Mouse (Mus musculus) kidney, embryonic 15.5 days (tissue): ENCODE measurements around the gene Nkpd1. TPM values are rescaled to one million over a fixed set of nuclear protein-coding genes. Genes with fewer than 3 reads are reported as not detected.

ENCODE experiments used
- ATAC-seq: fragments of 200-750 bp; cut with Nextera tagmentation; replicated peaks from 2 replicates; pipeline ENCODE4 v1.8.0; 2017; ENCODE audit warnings: moderate TSS enrichment; ENCODE audit not compliant: low FRiP score
- H3K27ac ChIP-seq: fragments of 300-500 bp; sonication (generic); 2 replicates; pipeline ENCODE4 v1.5.1; 2015; ENCODE audit warnings: mild to moderate bottlenecking, inconsistent platforms
- H3K27me3 ChIP-seq: fragments of 300-500 bp; sonication (generic); 2 replicates; pipeline ENCODE4 v1.6.1; 2015; ENCODE audit warnings: inconsistent platforms
- H3K36me3 ChIP-seq: fragments of 300-500 bp; sonication (generic); 2 replicates; pipeline ENCODE4 v1.6.1; 2015; ENCODE audit warnings: inconsistent platforms
- H3K4me1 ChIP-seq: fragments of 300-500 bp; sonication (generic); 2 replicates; pipeline ENCODE4 v1.6.1; 2015; ENCODE audit warnings: inconsistent platforms
- H3K4me2 ChIP-seq: fragments of 300-500 bp; sonication (generic); 2 replicates; pipeline ENCODE4 v1.6.1; 2015; ENCODE audit warnings: moderate library complexity, mild to moderate bottlenecking, inconsistent platforms
- H3K4me3 ChIP-seq: fragments of 300-500 bp; sonication (generic); replicated peaks from 2 replicates; pipeline ENCODE4 v1.5.1; 2015; ENCODE audit warnings: mild to moderate bottlenecking, inconsistent platforms
- H3K9ac ChIP-seq: fragments of 300-500 bp; sonication (generic); 2 replicates; pipeline ENCODE4 v1.6.1; 2015; ENCODE audit warnings: mild to moderate bottlenecking, inconsistent platforms
- H3K9me3 ChIP-seq: fragments of 300-500 bp; sonication (generic); replicated peaks from 2 replicates; pipeline ENCODE4 v1.6.1; 2016; ENCODE audit warnings: inconsistent platforms
- WGBS: fragments of 180-500 bp; shearing (Covaris S2); methylation state at CpG from one replicate; pipeline ENCODE4 v1.1.7; 2015; ENCODE audit warnings: mixed read lengths; 5-methylcytosine and 5-hydroxymethylcytosine counted together
- polyA plus RNA-seq: library from polyadenylated mRNA; unstranded; fragments of >200 nt; fragmentation: Nextera tagmentation; extraction: Ambion mirVana; gene quantifications from 2 replicates; pipeline ENCODE4 v1.2.1, GENCODE M21; 2015

Nkpd1 gene
- polyA plus RNA-seq, 1 experiment from 2014 or later, result 0.10 TPM

DNA sequence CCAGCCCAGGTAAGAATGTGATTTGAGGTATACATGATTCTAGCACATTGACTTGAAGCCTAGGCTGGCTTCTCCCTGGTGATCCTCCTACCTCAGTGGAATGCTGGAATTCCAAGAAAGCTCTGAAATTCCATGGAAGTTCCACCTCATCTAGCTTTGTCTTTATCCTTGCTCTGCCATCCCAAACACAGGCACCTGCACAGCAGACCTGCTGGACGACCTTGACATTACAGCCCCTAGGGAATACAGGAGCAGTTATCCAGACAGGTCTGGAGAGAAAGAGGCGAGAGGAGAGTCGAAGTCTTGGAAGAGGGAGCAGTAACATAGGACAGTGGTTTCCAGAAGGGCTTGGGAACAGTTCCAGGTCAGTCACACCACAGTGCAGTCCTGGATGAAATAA is 52.0 kb downstream of the Nkpd1 start:
- no peak overlapping the region for H3K27ac ChIP-seq
- no peak overlapping the region for H3K4me2 ChIP-seq
- no peak overlapping the region for H3K9ac ChIP-seq
- no peak overlapping the region for H3K4me3 ChIP-seq
- ATAC-seq, result no peak
- WGBS, result 75% methylated on average over 3 of the region's 3 CpGs
- H3K36me3 ChIP-seq, result peaks cover 47% of the 10 kb centered on the region
- peaks cover 2% of the 10 kb centered on the region for H3K27me3 ChIP-seq
- H3K9me3 ChIP-seq, result no peaks in the 10 kb centered on the region
- H3K4me1 ChIP-seq, result peaks cover 24% of the 10 kb centered on the region

DNA sequence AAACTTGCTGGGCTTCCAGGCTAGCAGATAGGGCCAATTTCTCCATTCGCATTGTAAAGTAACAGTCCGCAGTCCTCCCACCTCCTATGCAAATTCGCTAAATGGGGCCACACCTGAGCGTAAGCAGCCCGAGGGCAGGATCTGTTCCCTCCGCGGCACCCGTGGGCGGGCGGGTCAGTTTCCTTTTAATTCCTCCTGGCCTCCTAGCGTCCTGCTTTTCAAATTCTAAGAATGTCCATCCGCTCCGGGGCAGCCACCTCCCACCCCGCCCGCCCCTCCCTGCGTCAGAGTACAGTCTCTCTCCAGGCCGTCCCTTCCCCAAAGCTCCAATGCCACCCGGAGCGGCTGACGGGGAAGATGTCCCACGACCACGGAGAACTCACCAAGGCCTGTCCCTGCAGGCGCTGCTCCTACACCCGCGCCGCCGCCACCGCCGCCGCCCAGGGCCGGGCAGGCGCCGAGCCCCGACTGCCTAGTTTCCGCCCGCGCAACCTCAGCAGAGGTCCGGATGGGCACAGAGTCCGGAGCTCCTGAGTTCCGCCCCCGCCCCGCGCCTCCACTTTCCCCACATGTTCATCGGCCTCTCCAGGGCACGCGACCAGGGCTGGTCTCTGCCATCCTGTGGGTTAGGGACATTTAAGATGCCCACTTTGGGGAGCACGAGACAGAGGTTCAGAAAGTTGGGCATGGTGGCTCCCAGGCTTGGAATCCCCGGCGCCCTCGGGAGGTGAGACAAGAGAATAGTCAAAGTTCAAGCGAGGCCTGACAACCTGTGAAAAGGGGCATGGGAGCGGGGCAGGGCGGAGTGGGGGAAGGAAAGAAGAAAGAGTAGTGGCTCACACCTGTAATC is 55.5 kb downstream of the Nkpd1 start:
- Histone ChIP-seq H3K4me3 (peak overlapping the region; percentile 75), H3K4me1 (peaks cover 37% of the 10 kb centered on the region), H3K36me3 (peaks cover 26% of the 10 kb centered on the region), H3K27me3 (peaks cover 35% of the 10 kb centered on the region), H3K9ac (peak overlapping the region; percentile 75), H3K9me3 (no peaks in the 10 kb centered on the region), H3K27ac (peak overlapping the region; percentile 94), H3K4me2 (peak overlapping the region; percentile 74)
- peak; percentile 80 for ATAC-seq
- WGBS, result 1% methylated on average over 53 of the region's 53 CpGs

DNA sequence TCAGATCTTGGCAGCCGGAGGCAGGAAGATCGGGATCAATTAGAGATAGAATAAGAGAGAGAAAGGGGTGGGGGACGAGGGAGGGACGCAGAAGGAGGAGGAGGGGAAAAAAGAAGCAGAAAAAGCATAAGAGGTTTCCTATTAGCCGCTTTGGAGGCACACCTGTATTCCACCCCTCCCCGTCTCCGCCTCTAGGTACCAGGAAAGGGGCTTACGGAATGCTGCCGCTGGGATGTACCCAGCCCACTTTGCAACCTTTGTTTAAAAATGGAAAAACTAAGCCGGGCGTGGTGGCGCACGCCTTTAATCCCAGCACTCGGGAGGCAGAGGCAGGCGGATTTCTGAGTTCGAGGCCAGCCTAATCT is 56.1 kb downstream of the Nkpd1 start:
- peaks cover 41% of the 10 kb centered on the region for H3K27me3 ChIP-seq
- peaks cover 38% of the 10 kb centered on the region for H3K4me1 ChIP-seq
- peak overlapping the region; percentile 74 for H3K4me2 ChIP-seq
- 28% methylated on average over 16 of the region's 16 CpGs for WGBS
- peak overlapping the region; percentile 75 for H3K9ac ChIP-seq
- H3K4me3 ChIP-seq, result peak overlapping the region; percentile 75
- H3K9me3 ChIP-seq, result no peaks in the 10 kb centered on the region
- H3K27ac ChIP-seq, result peak overlapping the region; percentile 94
- peaks cover 21% of the 10 kb centered on the region for H3K36me3 ChIP-seq
- ATAC-seq, result 0 out of 2 replicates have a peak, but pooled peaks have one; percentile 0

Other genes starting within 250 kb of the Nkpd1 start
- 87.4 and 89.8 TPM in 2 replicates for gene Vasp, start 246.0 kb upstream of the Nkpd1 start, polyA plus RNA-seq
- gene Ppm1n, start 237.8 kb upstream of the Nkpd1 start, polyA plus RNA-seq, result 0.13 TPM in 1 of 2 replicates, not detected in the other
- 8.3 and 9.2 TPM in 2 replicates for gene Rtn2, start 235.2 kb upstream of the Nkpd1 start, polyA plus RNA-seq
- gene Fosb, start 207.8 kb upstream of the Nkpd1 start, polyA plus RNA-seq, result 0.09 and 0.26 TPM in 2 replicates
- gene Ercc1, start 173.1 kb upstream of the Nkpd1 start, polyA plus RNA-seq, result 85.7 and 87.2 TPM in 2 replicates
- gene Cd3eap, start 158.4 kb upstream of the Nkpd1 start, polyA plus RNA-seq, result 27.0 and 28.3 TPM in 2 replicates
- 5.5 and 5.8 TPM in 2 replicates for gene Ppp1r13l, start 158.1 kb upstream of the Nkpd1 start, polyA plus RNA-seq
- gene Ercc2, start 135.8 kb upstream of the Nkpd1 start, polyA plus RNA-seq, result 16.0 and 19.5 TPM in 2 replicates
- gene Klc3, start 113.7 kb upstream of the Nkpd1 start, polyA plus RNA-seq, result 5.1 and 6.3 TPM in 2 replicates
- gene Ckm, start 113.1 kb upstream of the Nkpd1 start, polyA plus RNA-seq, result 22.6 and 58.1 TPM in 2 replicates
- gene Mark4, start 59.0 kb upstream of the Nkpd1 start, polyA plus RNA-seq, result 6.6 and 9.4 TPM in 2 replicates
- 3.0 TPM in 2 replicates for gene Exoc3l2, start 54.5 kb upstream of the Nkpd1 start, polyA plus RNA-seq
- gene Bloc1s3, start 9.5 kb upstream of the Nkpd1 start, polyA plus RNA-seq, result 2.3 and 2.6 TPM in 2 replicates
- gene Trappc6a, start 9.4 kb upstream of the Nkpd1 start, polyA plus RNA-seq, result 76.2 and 81.2 TPM in 2 replicates
- 21.3 and 24.4 TPM in 2 replicates for gene Ppp1r37, start 45.2 kb downstream of the Nkpd1 start, polyA plus RNA-seq
- gene Zfp296, start 59.4 kb downstream of the Nkpd1 start, polyA plus RNA-seq, result 0.55 and 0.66 TPM in 2 replicates
- gene Gemin7, start 59.8 kb downstream of the Nkpd1 start, polyA plus RNA-seq, result 148 and 161 TPM in 2 replicates
- 50.6 and 58.6 TPM in 2 replicates for gene Clasrp, start 86.6 kb downstream of the Nkpd1 start, polyA plus RNA-seq
- gene Relb, start 111.6 kb downstream of the Nkpd1 start, polyA plus RNA-seq, result 8.8 and 10.0 TPM in 2 replicates
- 81.9 and 91.5 TPM in 2 replicates for gene Clptm1, start 147.2 kb downstream of the Nkpd1 start, polyA plus RNA-seq
- 8.8 and 13.1 TPM in 2 replicates for gene Apoc2, start 160.1 kb downstream of the Nkpd1 start, polyA plus RNA-seq
- 2.5 TPM in 1 of 2 replicates, not detected in the other for gene Gm44805, start 163.6 kb downstream of the Nkpd1 start, polyA plus RNA-seq
- 2.3 and 6.6 TPM in 2 replicates for gene Apoc4, start 163.6 kb downstream of the Nkpd1 start, polyA plus RNA-seq
- gene Apoc1, start 174.8 kb downstream of the Nkpd1 start, polyA plus RNA-seq, result 15.7 and 20.7 TPM in 2 replicates
- 259 and 340 TPM in 2 replicates for gene Apoe, start 181.3 kb downstream of the Nkpd1 start, polyA plus RNA-seq
- 168 and 177 TPM in 2 replicates for gene Tomm40, start 197.6 kb downstream of the Nkpd1 start, polyA plus RNA-seq
- gene Nectin2, start 232.6 kb downstream of the Nkpd1 start, polyA plus RNA-seq, result 130 and 138 TPM in 2 replicates